Mouse (Mus musculus) embryonic stem cell, embryonic (primary cell): Measurements from ENCODE around the gene Polh.

Source experiments
- CTCF ChIA-PET, 4 experiments: fragments of 300-600 bp in 2 of 4; fragments of 350-600 bp in 2 of 4; sonication (Branson Sonifier 250); formaldehyde crosslinking; loops; one replicate each; lab custom pipeline; 2022; ENCODE audit warnings: inconsistent platforms in 2 of 4; lab: Charles Lee
- POLR2A ChIA-PET, 4 experiments: fragments of 300-600 bp in 2 of 4; fragments of 350-600 bp in 2 of 4; sonication (Branson Sonifier 250); formaldehyde crosslinking; loops; one replicate each; lab custom pipeline; 2022; ENCODE audit warnings: antibody characterized with exemption in 4 of 4, inconsistent platforms in 1 of 4; lab: Charles Lee

Polh gene

GRCm38 (mm10) chr17:46129741-46130498, 72.5 kb downstream of the Polh start:
- ChIA-PET CTCF (interaction anchor here (0.6 to 3.1 kb wide), 7 partner anchors 41 to 1108 kb away, joined by 3 to 19 read pairs (median 3); partner anchors contain the start of gene Vegfa (in 1 of the 4)), POLR2A (interaction anchor here in 3 of 4 experiments (0.5 to 3.9 kb wide), 21 partner anchors 12 to 462 kb away, joined by 3 to 20 read pairs (median 4); partner anchors contain the start of genes Vegfa (in 2 of the 3), Gtpbp2 (in 1 of the 3), Mad2l1bp (in 1 of the 3) and Mrps18a (in 1 of the 3))

- ChIA-PET POLR2A (interaction anchor here in 3 of 4 experiments (0.6 to 2.9 kb wide), 9 partner anchors 9 to 279 kb away, joined by 3 to 14 read pairs (median 4); partner anchors contain the start of gene Mad2l1bp (in 1 of the 3)), CTCF (interaction anchor here in 2 of 4 experiments (0.5 to 0.9 kb wide), 3 partner anchors 8 to 397 kb away, joined by 3 read pairs; partner anchors contain the start of gene Vegfa (in 1 of the 2))
These were observed 74.5 kb downstream of the Polh start for GRCm38 (mm10) chr17:46127814-46128493.

GRCm38 (mm10) chr17:46126608-46127007, 75.8 kb downstream of the Polh start:
- POLR2A ChIA-PET, result interaction anchor here in 2 of 4 experiments (0.6 to 1.5 kb wide), 4 partner anchors 11 to 664 kb away, joined by 3 to 6 read pairs (median 4); partner anchors contain the start of gene Mrps18a (in 1 of the 2)
- CTCF ChIA-PET, result interaction anchor here in 2 of 4 experiments (0.5 to 1.1 kb wide), 3 partner anchors 11 to 154 kb away, joined by 3 read pairs; no protein-coding TSS in a partner anchor

- ChIA-PET CTCF (interaction anchor here in 2 of 4 experiments (0.6 to 1.7 kb wide), 3 partner anchors 8 to 577 kb away, joined by 3 to 4 read pairs (median 4); no protein-coding TSS in a partner anchor), POLR2A (interaction anchor here in 2 of 4 experiments (0.7 to 2.2 kb wide), 3 partner anchors 8 to 92 kb away, joined by 3 to 5 read pairs (median 4); partner anchors contain the start of gene Vegfa (in 1 of the 2))
These were observed 78.3 kb downstream of the Polh start for GRCm38 (mm10) chr17:46123953-46124700.

GRCm38 (mm10) chr17:46123285-46123684, 79.2 kb downstream of the Polh start:
- ChIA-PET CTCF (interaction anchor here in 2 of 4 experiments (1.3 to 1.7 kb wide), 2 partner anchors 9 kb away, joined by 3 to 4 read pairs; no protein-coding TSS in a partner anchor), POLR2A (interaction anchor here in 1 of 4 experiments (1.1 to 2.2 kb wide), 3 partner anchors 8 to 14 kb away, joined by 3 to 5 read pairs (median 4); no protein-coding TSS in a partner anchor)

- ChIA-PET CTCF (interaction anchor here in 2 of 4 experiments (1.3 to 1.7 kb wide), 2 partner anchors 9 to 10 kb away, joined by 3 to 4 read pairs; no protein-coding TSS in a partner anchor), POLR2A (interaction anchor here in 1 of 4 experiments (1.1 to 2.2 kb wide), 3 partner anchors 9 to 14 kb away, joined by 3 to 5 read pairs (median 4); no protein-coding TSS in a partner anchor)
These were observed 79.7 kb downstream of the Polh start for GRCm38 (mm10) chr17:46122791-46123190.
